Mouse (Mus musculus): ENCODE results near the gene Abcc2.

- TF ChIP-seq CTCF (IDR thresholded peaks at IDR 0.05; ENCODE audit: low read depth, low read length) (no peak), EP300 (IDR thresholded peaks at IDR 0.05; ENCODE audit: insufficient read depth, low read depth, low read length) (no peak)
Measured at GRCm38 (mm10) chr19:43743401-43743800, 38.6 kb upstream of the Abcc2 start.
